Mouse (Mus musculus): Measurements from ENCODE around the gene Slc16a10. TPM values are rescaled to one million over a fixed set of nuclear protein-coding genes. Genes with fewer than 3 reads are reported as not detected.

Slc16a10 gene
- polyA plus RNA-seq, 1 experiment from 2014 or later = 9.2 TPM

GRCm38 (mm10) chr10:40079256-40079655, 62.8 kb downstream of the Slc16a10 start:
- WGBS = 71% methylated on average over 2 of the region's 2 CpGs

GRCm38 (mm10) chr10:40077960-40078353, 64.1 kb downstream of the Slc16a10 start:
- H3K9ac ChIP-seq (replicated peaks; ENCODE audit: low read depth, low read length) = no peak overlapping the region
- WGBS = 56% methylated on average over 6 of the region's 6 CpGs
- no peaks in the 10 kb centered on the region for H3K36me3 ChIP-seq (ENCODE audit: control insufficient read depth, insufficient read depth, low read length)
- H3K4me3 ChIP-seq (ENCODE audit: low read depth, low read length) = no peak overlapping the region
- no peak overlapping the region for H3K4me2 ChIP-seq (replicated peaks; ENCODE audit: low read depth, low read length)
- no peaks in the 10 kb centered on the region for H3K9me3 ChIP-seq (ENCODE audit: control insufficient read depth, low read depth, low read length)
- H3K4me1 ChIP-seq (ENCODE audit: control insufficient read depth, insufficient read depth, low read length) = peaks cover 3% of the 10 kb centered on the region; the same call in 1 of the 2 replicates
- H3K27ac ChIP-seq (ENCODE audit: low read length) = no peak overlapping the region
- peak; percentile 84; the same call in 1 of the 2 replicates for ATAC-seq (ENCODE audit: insufficient number of reproducible peaks, insufficient read depth, low FRiP score, low read depth)
- H3K27me3 ChIP-seq (ENCODE audit: control insufficient read depth, insufficient read depth, low read length) = no peaks in the 10 kb centered on the region

More at GRCm38 (mm10) chr10:40079256-40079655, 62.8 kb downstream of the Slc16a10 start:
- ATAC-seq (ENCODE audit: insufficient number of reproducible peaks, insufficient read depth, low FRiP score, low read depth) = no peak
- no peaks in the 10 kb centered on the region for H3K27me3 ChIP-seq (ENCODE audit: control insufficient read depth, insufficient read depth, low read length)
- H3K27ac ChIP-seq (ENCODE audit: low read length) = no peak overlapping the region
- H3K4me3 ChIP-seq (ENCODE audit: low read depth, low read length) = no peak overlapping the region
- no peaks in the 10 kb centered on the region for H3K9me3 ChIP-seq (ENCODE audit: control insufficient read depth, low read depth, low read length)
- no peaks in the 10 kb centered on the region for H3K36me3 ChIP-seq (ENCODE audit: control insufficient read depth, insufficient read depth, low read length)
- peaks cover 3% of the 10 kb centered on the region; the same call in 1 of the 2 replicates for H3K4me1 ChIP-seq (ENCODE audit: control insufficient read depth, insufficient read depth, low read length)
- no peak overlapping the region for H3K9ac ChIP-seq (replicated peaks; ENCODE audit: low read depth, low read length)
- no peak overlapping the region for H3K4me2 ChIP-seq (replicated peaks; ENCODE audit: low read depth, low read length)

GRCm38 (mm10) chr10:40077346-40077959, 64.6 kb downstream of the Slc16a10 start:
- peak; percentile 87 for ATAC-seq (ENCODE audit: insufficient number of reproducible peaks, insufficient read depth, low FRiP score, low read depth)
- H3K4me2 ChIP-seq (replicated peaks; ENCODE audit: low read depth, low read length) = no peak overlapping the region

GRCm38 (mm10) chr10:40073608-40074007, 68.5 kb downstream of the Slc16a10 start:
- Histone ChIP-seq H3K36me3 (ENCODE audit: control insufficient read depth, insufficient read depth, low read length) (no peaks in the 10 kb centered on the region), H3K27me3 (ENCODE audit: control insufficient read depth, insufficient read depth, low read length) (no peaks in the 10 kb centered on the region), H3K9me3 (ENCODE audit: control insufficient read depth, low read depth, low read length) (no peaks in the 10 kb centered on the region), H3K9ac (replicated peaks; ENCODE audit: low read depth, low read length) (no peak overlapping the region), H3K4me1 (ENCODE audit: control insufficient read depth, insufficient read depth, low read length) (peaks cover 9% of the 10 kb centered on the region), H3K4me2 (replicated peaks; ENCODE audit: low read depth, low read length) (no peak overlapping the region), H3K27ac (ENCODE audit: low read length) (no peak overlapping the region), H3K4me3 (ENCODE audit: low read depth, low read length) (no peak overlapping the region)
- WGBS = 63% methylated on average over 6 of the region's 6 CpGs
- ATAC-seq (ENCODE audit: insufficient number of reproducible peaks, insufficient read depth, low FRiP score, low read depth) = no peak

More at GRCm38 (mm10) chr10:40077346-40077959, 64.6 kb downstream of the Slc16a10 start:
- WGBS = 70% methylated on average over 4 of the region's 4 CpGs
- no peaks in the 10 kb centered on the region for H3K9me3 ChIP-seq (ENCODE audit: control insufficient read depth, low read depth, low read length)
- no peaks in the 10 kb centered on the region for H3K36me3 ChIP-seq (ENCODE audit: control insufficient read depth, insufficient read depth, low read length)
- H3K27ac ChIP-seq (ENCODE audit: low read length) = no peak overlapping the region
- H3K4me1 ChIP-seq (ENCODE audit: control insufficient read depth, insufficient read depth, low read length) = peaks cover 3% of the 10 kb centered on the region; the same call in 1 of the 2 replicates
- no peak overlapping the region for H3K4me3 ChIP-seq (ENCODE audit: low read depth, low read length)
- no peak overlapping the region for H3K9ac ChIP-seq (replicated peaks; ENCODE audit: low read depth, low read length)
- no peaks in the 10 kb centered on the region for H3K27me3 ChIP-seq (ENCODE audit: control insufficient read depth, insufficient read depth, low read length)

GRCm38 (mm10) chr10:40070684-40071083, 71.4 kb downstream of the Slc16a10 start:
- H3K9me3 ChIP-seq (ENCODE audit: control insufficient read depth, low read depth, low read length) = no peaks in the 10 kb centered on the region
- no peak overlapping the region for H3K4me2 ChIP-seq (replicated peaks; ENCODE audit: low read depth, low read length)
- no peak for ATAC-seq (ENCODE audit: insufficient number of reproducible peaks, insufficient read depth, low FRiP score, low read depth)
- H3K4me1 ChIP-seq (ENCODE audit: control insufficient read depth, insufficient read depth, low read length) = peaks cover 12% of the 10 kb centered on the region
- no peak overlapping the region for H3K27ac ChIP-seq (ENCODE audit: low read length)
- H3K9ac ChIP-seq (replicated peaks; ENCODE audit: low read depth, low read length) = no peak overlapping the region
- no peaks in the 10 kb centered on the region for H3K27me3 ChIP-seq (ENCODE audit: control insufficient read depth, insufficient read depth, low read length)
- WGBS = 84% methylated on average over 9 of the region's 9 CpGs
- H3K4me3 ChIP-seq (ENCODE audit: low read depth, low read length) = no peak overlapping the region
- H3K36me3 ChIP-seq (ENCODE audit: control insufficient read depth, insufficient read depth, low read length) = no peaks in the 10 kb centered on the region

- Histone ChIP-seq H3K4me2 (replicated peaks; ENCODE audit: low read depth, low read length) (no peak overlapping the region), H3K9me3 (ENCODE audit: control insufficient read depth, low read depth, low read length) (no peaks in the 10 kb centered on the region), H3K27me3 (ENCODE audit: control insufficient read depth, insufficient read depth, low read length) (no peaks in the 10 kb centered on the region), H3K27ac (ENCODE audit: low read length) (no peak overlapping the region), H3K4me3 (ENCODE audit: low read depth, low read length) (no peak overlapping the region), H3K9ac (replicated peaks; ENCODE audit: low read depth, low read length) (no peak overlapping the region), H3K4me1 (ENCODE audit: control insufficient read depth, insufficient read depth, low read length) (peaks cover 12% of the 10 kb centered on the region), H3K36me3 (ENCODE audit: control insufficient read depth, insufficient read depth, low read length) (no peaks in the 10 kb centered on the region)
- 15% methylated on average over 4 of the region's 4 CpGs for WGBS
- ATAC-seq (ENCODE audit: insufficient number of reproducible peaks, insufficient read depth, low FRiP score, low read depth) = no peak
Measured at GRCm38 (mm10) chr10:40069270-40069669, 72.8 kb downstream of the Slc16a10 start.

- H3K4me1 ChIP-seq (ENCODE audit: control insufficient read depth, insufficient read depth, low read length) = peaks cover 12% of the 10 kb centered on the region
- ATAC-seq (ENCODE audit: insufficient number of reproducible peaks, insufficient read depth, low FRiP score, low read depth) = no peak
- no peak overlapping the region for H3K9ac ChIP-seq (replicated peaks; ENCODE audit: low read depth, low read length)
- 60% methylated on average over 10 of the region's 10 CpGs for WGBS
- no peak overlapping the region for H3K4me2 ChIP-seq (replicated peaks; ENCODE audit: low read depth, low read length)
- H3K27me3 ChIP-seq (ENCODE audit: control insufficient read depth, insufficient read depth, low read length) = no peaks in the 10 kb centered on the region
- no peaks in the 10 kb centered on the region for H3K9me3 ChIP-seq (ENCODE audit: control insufficient read depth, low read depth, low read length)
- H3K27ac ChIP-seq (ENCODE audit: low read length) = no peak overlapping the region
- no peaks in the 10 kb centered on the region for H3K36me3 ChIP-seq (ENCODE audit: control insufficient read depth, insufficient read depth, low read length)
- no peak overlapping the region for H3K4me3 ChIP-seq (ENCODE audit: low read depth, low read length)
Measured at GRCm38 (mm10) chr10:40068595-40068994, 73.5 kb downstream of the Slc16a10 start.

GRCm38 (mm10) chr10:40067529-40067928, 74.5 kb downstream of the Slc16a10 start:
- no peak overlapping the region for H3K4me2 ChIP-seq (replicated peaks; ENCODE audit: low read depth, low read length)
- H3K4me3 ChIP-seq (ENCODE audit: low read depth, low read length) = no peak overlapping the region
- no peak for ATAC-seq (ENCODE audit: insufficient number of reproducible peaks, insufficient read depth, low FRiP score, low read depth)
- H3K9ac ChIP-seq (replicated peaks; ENCODE audit: low read depth, low read length) = no peak overlapping the region
- no peaks in the 10 kb centered on the region for H3K36me3 ChIP-seq (ENCODE audit: control insufficient read depth, insufficient read depth, low read length)
- peaks cover 12% of the 10 kb centered on the region for H3K4me1 ChIP-seq (ENCODE audit: control insufficient read depth, insufficient read depth, low read length)
- no peaks in the 10 kb centered on the region for H3K27me3 ChIP-seq (ENCODE audit: control insufficient read depth, insufficient read depth, low read length)
- no peak overlapping the region for H3K27ac ChIP-seq (ENCODE audit: low read length)
- H3K9me3 ChIP-seq (ENCODE audit: control insufficient read depth, low read depth, low read length) = no peaks in the 10 kb centered on the region
- WGBS = 41% methylated on average over 1 of the region's 1 CpGs

- no peak overlapping the region for H3K27ac ChIP-seq (ENCODE audit: low read length)
- no peaks in the 10 kb centered on the region for H3K9me3 ChIP-seq (ENCODE audit: control insufficient read depth, low read depth, low read length)
- ATAC-seq (ENCODE audit: insufficient number of reproducible peaks, insufficient read depth, low FRiP score, low read depth) = no peak
- no peak overlapping the region for H3K9ac ChIP-seq (replicated peaks; ENCODE audit: low read depth, low read length)
- peaks cover 12% of the 10 kb centered on the region for H3K4me1 ChIP-seq (ENCODE audit: control insufficient read depth, insufficient read depth, low read length)
- WGBS = 80% methylated on average over 1 of the region's 1 CpGs
- H3K4me3 ChIP-seq (ENCODE audit: low read depth, low read length) = no peak overlapping the region
- no peaks in the 10 kb centered on the region for H3K36me3 ChIP-seq (ENCODE audit: control insufficient read depth, insufficient read depth, low read length)
- H3K27me3 ChIP-seq (ENCODE audit: control insufficient read depth, insufficient read depth, low read length) = no peaks in the 10 kb centered on the region
- no peak overlapping the region for H3K4me2 ChIP-seq (replicated peaks; ENCODE audit: low read depth, low read length)
Measured at GRCm38 (mm10) chr10:40067071-40067470, 75.0 kb downstream of the Slc16a10 start.
